Mouse (Mus musculus) gastrocnemius, adult 18-20 months (tissue): ENCODE results near the gene Psmc3. TPM values are rescaled to one million over a fixed set of nuclear protein-coding genes. Genes with fewer than 3 reads are reported as not detected.
"Not testable (repeated sequence)": the region's sequence is repeated elsewhere in the genome, so short reads cannot be mapped to it uniquely, and the experiment has no call there.

Experiments
- DNase-seq: peaks from one replicate; pipeline ENCODE4 v3.0.0; 2021; ENCODE audit warnings: low spot score
- total RNA-seq, 2 experiments: library from RNA; stranded (reverse); gene quantifications; 2 replicates each; pipeline ENCODE4 v1.2.3; 2021

Psmc3 gene
- total RNA-seq, 2 experiments from 2014 or later = 249 to 273 TPM

DNA sequence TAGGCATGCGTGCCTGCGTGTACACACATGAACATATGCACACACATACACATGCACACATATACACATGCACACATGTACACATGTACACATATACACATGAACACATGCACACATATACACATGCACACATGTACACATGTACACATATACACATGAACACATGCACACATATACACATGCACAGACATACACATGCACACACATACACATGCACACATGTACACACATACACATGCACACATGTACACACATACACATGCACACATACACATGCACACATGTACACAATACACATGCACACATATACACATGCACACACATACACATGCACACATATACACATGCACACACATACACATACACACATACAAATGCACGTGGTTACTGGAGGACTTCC is 58.0 kb downstream of the Psmc3 start:
- not testable (repeated sequence) for DNase-seq

DNA sequence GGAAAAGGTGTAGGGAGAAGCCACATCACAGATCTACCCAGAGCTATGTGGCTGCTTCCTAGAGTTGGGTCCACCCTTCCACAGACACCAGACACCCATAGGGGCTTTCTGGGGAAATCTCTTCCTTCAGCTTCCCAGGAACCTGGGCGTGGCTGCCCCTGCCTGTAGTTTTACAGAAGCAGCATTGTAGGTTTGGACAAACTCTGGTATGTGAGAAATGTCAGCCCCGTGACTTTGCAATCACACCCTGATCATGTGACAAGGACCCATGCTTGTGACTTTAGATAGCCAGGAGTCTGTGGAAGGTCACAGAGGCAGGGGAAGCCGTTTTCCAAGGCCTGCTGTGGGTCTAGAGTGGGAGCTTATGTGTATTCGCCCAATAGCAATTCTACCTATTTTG is 58.7 kb downstream of the Psmc3 start:
- no peak for DNase-seq

DNA sequence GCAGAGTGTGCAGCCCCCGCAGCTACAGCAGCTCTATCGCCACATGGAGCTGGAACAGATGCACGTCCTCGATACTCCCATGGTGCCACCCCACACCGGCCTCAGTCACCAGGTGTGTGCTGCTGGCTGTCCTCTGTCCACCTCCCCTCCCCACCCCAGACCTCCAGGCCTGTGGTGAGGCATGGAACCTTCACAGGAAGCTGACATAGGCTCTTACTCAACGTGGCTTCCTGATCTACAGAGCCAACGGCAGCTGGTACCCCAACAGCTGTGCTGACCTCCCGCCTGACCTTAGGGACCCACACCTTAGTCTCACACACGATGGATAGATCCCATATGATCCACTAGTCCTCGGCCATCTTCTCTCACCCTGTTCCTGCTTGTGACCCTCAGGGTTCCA is 59.5 kb downstream of the Psmc3 start:
- no peak for DNase-seq

DNA sequence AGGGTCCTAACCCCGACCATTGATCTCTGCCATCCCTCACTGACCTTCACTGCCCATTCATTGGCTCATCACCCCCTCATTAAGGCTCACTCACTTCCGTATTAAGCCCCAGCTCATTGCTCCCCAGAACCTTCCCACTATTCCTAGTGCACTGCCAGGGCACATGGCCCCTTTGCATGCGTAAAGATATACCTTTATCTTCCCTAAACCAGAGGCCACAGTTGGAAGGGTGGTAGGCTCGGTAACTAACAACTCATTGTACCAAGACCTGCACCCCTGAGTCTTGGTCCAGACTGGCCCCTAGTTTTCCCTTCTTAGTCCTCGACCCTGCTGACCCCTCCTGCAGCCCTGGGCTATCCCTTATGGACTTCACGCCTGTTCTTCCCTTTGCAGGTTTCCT is 60.0 kb downstream of the Psmc3 start:
- no peak for DNase-seq

DNA sequence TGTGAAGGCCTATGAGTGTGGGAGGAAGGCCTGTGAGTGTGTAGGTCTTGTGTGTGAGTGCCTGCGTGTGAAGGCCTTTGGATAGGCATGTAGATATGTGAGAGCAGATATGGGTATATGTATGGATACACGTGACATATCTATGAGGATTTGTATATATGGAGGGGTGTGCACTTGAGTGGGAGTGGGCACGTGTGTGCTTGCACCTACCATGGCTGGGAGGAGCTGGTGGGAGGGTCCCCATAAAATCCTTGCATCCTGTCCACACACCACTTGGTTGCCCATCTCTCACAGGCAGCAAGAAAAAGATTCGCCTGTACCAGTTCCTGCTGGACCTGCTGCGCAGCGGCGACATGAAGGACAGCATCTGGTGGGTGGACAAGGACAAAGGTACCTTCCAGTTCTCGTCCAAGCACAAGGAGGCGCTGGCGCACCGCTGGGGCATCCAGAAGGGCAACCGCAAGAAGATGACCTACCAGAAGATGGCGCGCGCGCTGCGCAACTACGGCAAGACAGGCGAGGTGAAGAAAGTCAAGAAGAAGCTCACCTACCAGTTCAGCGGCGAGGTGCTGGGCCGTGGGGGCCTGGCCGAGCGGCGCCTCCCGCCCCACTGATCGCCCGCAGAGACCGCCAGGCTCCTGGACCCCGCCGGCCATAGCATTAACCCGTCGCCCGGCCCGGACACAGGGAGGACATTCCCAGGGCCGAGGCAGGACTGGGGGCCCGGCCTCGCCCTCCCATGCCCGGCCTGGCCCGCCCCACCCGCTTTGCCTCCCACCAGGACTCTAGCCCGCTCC is 61.2 kb downstream of the Psmc3 start:
- peak; percentile 98 for DNase-seq

DNA sequence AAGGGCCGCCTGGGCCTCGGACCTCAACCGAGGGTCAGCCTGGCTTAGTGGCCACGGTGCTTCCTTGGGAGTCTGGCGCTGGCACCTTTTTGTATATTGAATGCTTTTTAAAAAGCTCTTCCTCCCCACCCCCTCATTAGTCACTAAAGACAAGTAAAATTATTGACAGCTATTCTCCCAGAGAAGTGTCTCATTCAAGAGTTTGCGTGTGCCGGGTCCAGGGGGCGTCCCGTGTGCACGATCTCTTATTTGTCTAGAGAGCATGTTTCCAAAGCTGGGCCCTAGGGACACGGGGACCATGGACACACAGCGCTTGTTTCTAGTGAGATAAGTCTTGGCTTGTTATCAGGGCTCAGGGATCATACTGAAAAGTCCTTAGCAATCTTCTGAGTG is 61.8 kb downstream of the Psmc3 start:
- DNase-seq = no peak

Other genes starting within 250 kb of the Psmc3 start
- 100 to 1,000 TPM; 146 to 157 TPM for gene Mtch2, start 206.9 kb upstream of the Psmc3 start, total RNA-seq
- gene C1qtnf4, start 168.1 kb upstream of the Psmc3 start, total RNA-seq = 1 to 10 TPM; 6.5 to 9.7 TPM
- 10 to 100 TPM; 17.8 to 19.2 TPM for gene Kbtbd4, start 149.3 kb upstream of the Psmc3 start, total RNA-seq
- 100 to 1,000 TPM; 489 to 535 TPM for gene Ndufs3, start 149.2 kb upstream of the Psmc3 start, total RNA-seq
- 10 to 100 TPM; 50.3 to 63.6 TPM for gene Celf1, start 113.6 kb upstream of the Psmc3 start, total RNA-seq
- gene Rapsn, start 18.4 kb upstream of the Psmc3 start, total RNA-seq = 10 to 100 TPM; 27.4 to 28.9 TPM
- 10 to 100 TPM; 16.9 to 19.9 TPM for gene Slc39a13, start 16.4 kb downstream of the Psmc3 start, total RNA-seq
- 1 to 10 TPM in 1 of 2 experiments, under 1 TPM in 1; 0.43 to 1.1 TPM for gene Spi1, start 28.4 kb downstream of the Psmc3 start, total RNA-seq
- gene Mybpc3, start 64.1 kb downstream of the Psmc3 start, total RNA-seq = not detected
- gene Madd, start 129.8 kb downstream of the Psmc3 start, total RNA-seq = 1 to 10 TPM; 3.1 to 3.3 TPM
- gene Nr1h3, start 148.8 kb downstream of the Psmc3 start, total RNA-seq = 10 to 100 TPM; 22.2 to 24.1 TPM
- 10 to 100 TPM; 11.7 to 13.5 TPM for gene Acp2, start 148.9 kb downstream of the Psmc3 start, total RNA-seq
- gene Ddb2, start 183.0 kb downstream of the Psmc3 start, total RNA-seq = 1 to 10 TPM; 2.9 TPM
- gene Pacsin3, start 201.9 kb downstream of the Psmc3 start, total RNA-seq = 100 to 1,000 TPM; 311 to 416 TPM
- 100 to 1,000 TPM; 136 to 146 TPM for gene Arfgap2, start 211.0 kb downstream of the Psmc3 start, total RNA-seq